Mouse (Mus musculus): ENCODE measurements around the gene Ackr3. TPM values are rescaled to one million over a fixed set of nuclear protein-coding genes. Genes with fewer than 3 reads are reported as not detected.

Gene Ackr3
- polyA plus RNA-seq, 2 experiments, result 1.9 to 3.3 TPM

GRCm38 (mm10) chr1:90207279-90207678, 3.5 kb downstream of the Ackr3 start:
- H3K4me2 ChIP-seq (ENCODE audit: low read depth), result no peak overlapping the region
- no peak overlapping the region for H3K4me3 ChIP-seq (ENCODE audit: insufficient read depth in 1 of 2, low read depth in 2 of 2, low read length in 2 of 2)
- no peak overlapping the region for H3K27ac ChIP-seq
- no peak for ATAC-seq (ENCODE audit: insufficient read depth)
- H3K9me3 ChIP-seq (ENCODE audit: control insufficient read depth, low read length), result no peaks in the 10 kb centered on the region
- H3K36me3 ChIP-seq (replicated peaks; ENCODE audit: control insufficient read depth, insufficient read depth, low read depth), result no peaks in the 10 kb centered on the region
- no peak for TF ChIP-seq CTCF (IDR thresholded peaks at IDR 0.05; ENCODE audit: low read depth)
- no peak for TF ChIP-seq EP300 (IDR thresholded peaks at IDR 0.05; ENCODE audit: low read depth)
- DNase-seq (ENCODE audit: low read depth in 3 of 3, low spot score in 3 of 3), result no peak
- no peaks in the 10 kb centered on the region for H3K4me1 ChIP-seq (replicated peaks; ENCODE audit: control insufficient read depth in 2 of 2, insufficient read depth in 2 of 2, low read length in 1 of 2)
- 46% methylated on average over 6 of the region's 6 CpGs for WGBS (ENCODE audit: insufficient replicate concordance)
- H3K9ac ChIP-seq (replicated peaks), result no peak overlapping the region
- peaks cover 43% of the 10 kb centered on the region for H3K27me3 ChIP-seq (ENCODE audit: control insufficient read depth, insufficient read depth, low read length)

GRCm38 (mm10) chr1:90207739-90208502, 4.1 kb downstream of the Ackr3 start:
- H3K9me3 ChIP-seq (ENCODE audit: control insufficient read depth, low read length), result no peaks in the 10 kb centered on the region
- TF ChIP-seq EP300 (IDR thresholded peaks at IDR 0.05; ENCODE audit: low read depth) (no peak), CTCF (IDR thresholded peaks at IDR 0.05; ENCODE audit: low read depth) (no peak)
- 59% methylated on average over 6 of the region's 6 CpGs for WGBS (ENCODE audit: insufficient replicate concordance)
- H3K4me3 ChIP-seq (ENCODE audit: insufficient read depth in 1 of 2, low read depth in 2 of 2, low read length in 2 of 2), result no peak overlapping the region
- no peak overlapping the region for H3K27ac ChIP-seq
- ATAC-seq (ENCODE audit: insufficient read depth), result no peak
- H3K9ac ChIP-seq (replicated peaks), result no peak overlapping the region
- H3K4me1 ChIP-seq (replicated peaks; ENCODE audit: control insufficient read depth in 2 of 2, insufficient read depth in 2 of 2, low read length in 1 of 2), result no peaks in the 10 kb centered on the region
- no peak overlapping the region for H3K4me2 ChIP-seq (ENCODE audit: low read depth)
- no peak for DNase-seq (ENCODE audit: low read depth in 3 of 3, low spot score in 3 of 3)
- H3K36me3 ChIP-seq (replicated peaks; ENCODE audit: control insufficient read depth, insufficient read depth, low read depth), result no peaks in the 10 kb centered on the region
- peaks cover 36% of the 10 kb centered on the region for H3K27me3 ChIP-seq (ENCODE audit: control insufficient read depth, insufficient read depth, low read length)

GRCm38 (mm10) chr1:90208503-90208860, 4.7 kb downstream of the Ackr3 start:
- Histone ChIP-seq H3K36me3 (replicated peaks; ENCODE audit: control insufficient read depth, insufficient read depth, low read depth) (no peaks in the 10 kb centered on the region), H3K9ac (replicated peaks) (no peak overlapping the region), H3K4me1 (replicated peaks; ENCODE audit: control insufficient read depth in 2 of 2, insufficient read depth in 2 of 2, low read length in 1 of 2) (no peaks in the 10 kb centered on the region), H3K4me3 (ENCODE audit: insufficient read depth in 1 of 2, low read depth in 2 of 2, low read length in 2 of 2) (no peak overlapping the region), H3K27ac (no peak overlapping the region), H3K27me3 (ENCODE audit: control insufficient read depth, insufficient read depth, low read length) (peaks cover 31% of the 10 kb centered on the region), H3K9me3 (ENCODE audit: control insufficient read depth, low read length) (no peaks in the 10 kb centered on the region), H3K4me2 (ENCODE audit: low read depth) (no peak overlapping the region)
- DNase-seq (ENCODE audit: low read depth in 3 of 3, low spot score in 3 of 3) (no peak), ATAC-seq (ENCODE audit: insufficient read depth) (no peak)
- TF ChIP-seq EP300 (IDR thresholded peaks at IDR 0.05; ENCODE audit: low read depth) (no peak), CTCF (IDR thresholded peaks at IDR 0.05; ENCODE audit: low read depth) (no peak)
- 69% methylated on average over 9 of the region's 9 CpGs for WGBS (ENCODE audit: insufficient replicate concordance)

- no peaks in the 10 kb centered on the region for H3K36me3 ChIP-seq (replicated peaks; ENCODE audit: control insufficient read depth, insufficient read depth, low read depth)
- no peak overlapping the region for H3K9ac ChIP-seq (replicated peaks)
- no peaks in the 10 kb centered on the region for H3K9me3 ChIP-seq (ENCODE audit: control insufficient read depth, low read length)
- DNase-seq (ENCODE audit: low read depth in 3 of 3, low spot score in 3 of 3) (no peak), ATAC-seq (ENCODE audit: insufficient read depth) (no peak)
- H3K4me1 ChIP-seq (replicated peaks; ENCODE audit: control insufficient read depth in 2 of 2, insufficient read depth in 2 of 2, low read length in 1 of 2), result no peaks in the 10 kb centered on the region
- TF ChIP-seq EP300 (IDR thresholded peaks at IDR 0.05; ENCODE audit: low read depth) (no peak), CTCF (IDR thresholded peaks at IDR 0.05; ENCODE audit: low read depth) (no peak)
- no peak overlapping the region for H3K27ac ChIP-seq
- no peak overlapping the region for H3K4me3 ChIP-seq (ENCODE audit: insufficient read depth in 1 of 2, low read depth in 2 of 2, low read length in 2 of 2)
- H3K4me2 ChIP-seq (ENCODE audit: low read depth), result no peak overlapping the region
- H3K27me3 ChIP-seq (ENCODE audit: control insufficient read depth, insufficient read depth, low read length), result peaks cover 25% of the 10 kb centered on the region
- WGBS (ENCODE audit: insufficient replicate concordance), result 52% methylated on average over 5 of the region's 5 CpGs
Observed at GRCm38 (mm10) chr1:90209069-90209468, 5.3 kb downstream of the Ackr3 start.

GRCm38 (mm10) chr1:90209741-90210140, 6.0 kb downstream of the Ackr3 start:
- Histone ChIP-seq H3K4me1 (replicated peaks; ENCODE audit: control insufficient read depth in 2 of 2, insufficient read depth in 2 of 2, low read length in 1 of 2) (no peaks in the 10 kb centered on the region), H3K27ac (no peak overlapping the region), H3K27me3 (ENCODE audit: control insufficient read depth, insufficient read depth, low read length) (peaks cover 18% of the 10 kb centered on the region), H3K9ac (replicated peaks) (no peak overlapping the region), H3K4me3 (ENCODE audit: insufficient read depth in 1 of 2, low read depth in 2 of 2, low read length in 2 of 2) (no peak overlapping the region), H3K4me2 (ENCODE audit: low read depth) (no peak overlapping the region), H3K36me3 (replicated peaks; ENCODE audit: control insufficient read depth, insufficient read depth, low read depth) (no peaks in the 10 kb centered on the region), H3K9me3 (ENCODE audit: control insufficient read depth, low read length) (no peaks in the 10 kb centered on the region)
- TF ChIP-seq CTCF (IDR thresholded peaks at IDR 0.05; ENCODE audit: low read depth) (no peak), EP300 (IDR thresholded peaks at IDR 0.05; ENCODE audit: low read depth) (no peak)
- 49% methylated on average over 2 of the region's 2 CpGs for WGBS (ENCODE audit: insufficient replicate concordance)
- DNase-seq (ENCODE audit: low read depth in 3 of 3, low spot score in 3 of 3) (no peak), ATAC-seq (ENCODE audit: insufficient read depth) (no peak)
